Mouse (Mus musculus) midbrain, embryonic 12.5 days (tissue): ENCODE measurements at regions not wholly inside any gene's neighbourhood (a gene's known extent, or its start where the extent isn't known, plus 50 kb on each side); places are given as distances from the start of the nearest gene placed in this dataset.
A peak's percentile ranks its signal among the peaks of the same experiment; 100 is the strongest.

Source experiments
- ATAC-seq: fragments of 200-750 bp; cut with Nextera tagmentation; 2 replicates; pipeline ENCODE4 v1.8.0; 2017; ENCODE audit warnings: low read depth, moderate TSS enrichment, moderate library complexity; ENCODE audit not compliant: low FRiP score
- H3K27ac ChIP-seq: fragments of 300-500 bp; sonication (generic); replicated peaks from 2 replicates; pipeline ENCODE4 v1.5.1; 2016; ENCODE audit warnings: mild to moderate bottlenecking
- H3K27me3 ChIP-seq: fragments of 300-500 bp; sonication (generic); 2 replicates; pipeline ENCODE4 v1.6.1; 2016; ENCODE audit warnings: mild to moderate bottlenecking
- H3K36me3 ChIP-seq: fragments of 300-500 bp; sonication (generic); 2 replicates; pipeline ENCODE4 v1.6.1; 2016
- H3K4me1 ChIP-seq: fragments of 300-500 bp; sonication (generic); 2 replicates; pipeline ENCODE4 v1.6.1; 2016
- H3K4me2 ChIP-seq: fragments of 300-500 bp; sonication (generic); replicated peaks from 2 replicates; pipeline ENCODE4 v1.6.1; 2016; ENCODE audit warnings: mild to moderate bottlenecking, moderate library complexity
- H3K4me3 ChIP-seq: fragments of 300-500 bp; sonication (generic); 2 replicates; pipeline ENCODE4 v1.5.1; 2016; ENCODE audit warnings: mild to moderate bottlenecking
- H3K9ac ChIP-seq: fragments of 300-500 bp; sonication (generic); replicated peaks from 2 replicates; pipeline ENCODE4 v1.6.1; 2016; ENCODE audit warnings: mild to moderate bottlenecking, moderate library complexity
- H3K9me3 ChIP-seq: fragments of 300-500 bp; sonication (generic); 2 replicates; pipeline ENCODE4 v1.6.1; 2016; ENCODE audit warnings: mild to moderate bottlenecking
- WGBS: fragments of 180-500 bp; shearing (Covaris S2); methylation state at CpG from one replicate; pipeline ENCODE4 v1.1.7; 2016; 5-methylcytosine and 5-hydroxymethylcytosine counted together

DNA sequence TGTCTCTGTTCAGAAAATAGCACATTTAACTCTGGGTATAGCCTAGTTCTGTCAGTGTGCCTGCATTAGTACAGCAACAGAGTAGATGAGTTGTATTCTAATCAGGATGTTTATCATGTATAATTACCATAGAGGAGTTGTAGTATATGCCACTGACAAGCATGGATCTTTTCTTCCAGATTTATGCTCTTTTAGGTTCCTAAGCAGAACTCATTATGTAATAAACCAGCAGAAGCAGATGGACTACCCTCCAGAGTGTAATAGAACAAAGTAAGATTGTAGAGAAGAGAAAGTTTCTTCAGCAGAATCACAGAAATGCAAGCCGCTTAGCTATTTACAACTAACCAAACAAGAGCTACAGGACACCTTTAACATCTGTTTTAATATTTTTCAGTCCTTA is 517.2 kb upstream of the Epha5 start:
- WGBS = 100% methylated on average over 1 of the region's 1 CpGs

DNA sequence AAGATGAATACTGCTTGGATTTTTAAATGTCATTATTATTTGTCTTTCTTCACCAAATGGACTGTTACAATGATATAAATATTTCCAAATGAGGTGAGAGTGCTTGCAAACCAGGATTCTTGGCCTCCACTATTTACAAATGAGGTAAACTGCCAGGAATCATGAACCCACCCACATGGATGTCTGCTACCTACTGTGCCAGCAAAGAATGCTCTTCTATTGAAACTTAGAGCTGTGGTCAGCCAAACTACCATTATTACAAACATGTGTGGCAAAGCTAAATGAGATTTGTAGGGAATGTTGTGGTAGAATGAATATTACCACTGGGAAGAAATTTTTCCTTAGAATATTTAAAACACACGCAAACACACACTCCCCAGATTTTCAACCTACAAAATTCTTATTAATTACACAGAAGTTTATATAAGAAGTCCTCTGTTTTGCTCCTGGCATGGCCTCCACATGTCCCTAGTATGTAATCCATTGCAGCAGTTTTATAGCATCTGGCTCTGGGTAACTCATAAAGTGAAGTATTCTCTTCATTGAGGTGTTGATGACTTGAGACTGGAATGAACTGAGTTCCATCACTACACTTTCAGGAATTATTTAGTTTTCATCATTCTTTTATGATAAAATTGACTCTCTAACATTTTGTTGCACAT is 500.6 kb upstream of the Epha5 start:
- Histone ChIP-seq H3K27me3 (no peaks in the 10 kb centered on the region), H3K4me1 (no peaks in the 10 kb centered on the region), H3K36me3 (no peaks in the 10 kb centered on the region), H3K4me3 (no peak overlapping the region), H3K4me2 (no peak overlapping the region), H3K9ac (no peak overlapping the region), H3K27ac (no peak overlapping the region), H3K9me3 (no peaks in the 10 kb centered on the region)
- ATAC-seq = no peak
- 93% methylated on average over 1 of the region's 1 CpGs for WGBS

More for the DNA sequence above, 517.2 kb upstream of the Epha5 start:
- Histone ChIP-seq H3K27me3 (no peaks in the 10 kb centered on the region), H3K4me1 (no peaks in the 10 kb centered on the region), H3K4me3 (no peak overlapping the region), H3K27ac (no peak overlapping the region), H3K36me3 (no peaks in the 10 kb centered on the region), H3K9ac (no peak overlapping the region), H3K9me3 (no peaks in the 10 kb centered on the region), H3K4me2 (no peak overlapping the region)
- no peak for ATAC-seq

DNA sequence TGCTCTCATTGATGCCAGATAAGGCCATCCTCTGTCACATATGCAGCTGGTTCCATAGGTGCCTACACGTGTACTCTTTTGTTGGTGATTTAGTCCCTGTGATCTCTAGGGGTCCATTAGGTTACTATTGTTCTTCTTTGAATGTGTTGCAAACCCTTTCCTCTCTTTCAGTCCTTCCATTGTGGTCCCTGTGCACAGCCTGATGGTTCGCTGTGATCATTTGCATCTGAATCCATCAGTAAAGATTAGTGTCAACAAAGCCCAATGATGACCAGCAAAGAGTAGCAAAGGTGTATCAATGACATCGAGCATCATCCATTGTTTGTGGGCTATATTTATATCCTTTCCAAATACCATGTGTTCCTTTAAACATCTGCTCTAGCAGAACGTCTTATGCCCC is 484.5 kb upstream of the Epha5 start:
- Histone ChIP-seq H3K36me3 (no peaks in the 10 kb centered on the region), H3K9ac (no peak overlapping the region), H3K4me1 (no peaks in the 10 kb centered on the region), H3K4me3 (no peak overlapping the region), H3K27me3 (no peaks in the 10 kb centered on the region), H3K27ac (no peak overlapping the region), H3K4me2 (no peak overlapping the region), H3K9me3 (no peaks in the 10 kb centered on the region)
- no peak for ATAC-seq
- WGBS = 30% methylated on average over 4 of the region's 4 CpGs

DNA sequence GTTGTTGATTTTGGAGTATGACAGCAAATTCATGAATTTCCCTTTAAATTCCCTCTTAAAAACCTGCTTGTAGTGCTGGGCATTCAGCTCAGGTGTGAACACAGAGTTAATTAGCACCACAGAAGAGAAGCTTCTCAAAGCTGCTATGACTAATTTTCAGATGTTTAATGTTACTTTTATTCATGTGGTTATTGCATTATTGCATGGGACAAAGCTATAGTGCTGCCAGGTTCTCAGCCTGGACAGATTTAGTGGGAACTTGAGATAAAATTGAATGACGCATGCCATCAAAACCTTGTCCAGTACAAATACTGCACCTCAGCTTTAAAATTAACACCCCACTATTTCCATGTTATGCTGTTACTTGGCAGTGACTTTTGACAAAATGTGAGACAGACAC is 480.4 kb upstream of the Epha5 start:
- Histone ChIP-seq H3K36me3 (no peaks in the 10 kb centered on the region), H3K4me1 (no peaks in the 10 kb centered on the region), H3K4me2 (no peak overlapping the region), H3K27me3 (no peaks in the 10 kb centered on the region), H3K4me3 (no peak overlapping the region), H3K9me3 (no peaks in the 10 kb centered on the region), H3K27ac (no peak overlapping the region), H3K9ac (no peak overlapping the region)
- 93% methylated on average over 1 of the region's 1 CpGs for WGBS
- ATAC-seq = no peak

DNA sequence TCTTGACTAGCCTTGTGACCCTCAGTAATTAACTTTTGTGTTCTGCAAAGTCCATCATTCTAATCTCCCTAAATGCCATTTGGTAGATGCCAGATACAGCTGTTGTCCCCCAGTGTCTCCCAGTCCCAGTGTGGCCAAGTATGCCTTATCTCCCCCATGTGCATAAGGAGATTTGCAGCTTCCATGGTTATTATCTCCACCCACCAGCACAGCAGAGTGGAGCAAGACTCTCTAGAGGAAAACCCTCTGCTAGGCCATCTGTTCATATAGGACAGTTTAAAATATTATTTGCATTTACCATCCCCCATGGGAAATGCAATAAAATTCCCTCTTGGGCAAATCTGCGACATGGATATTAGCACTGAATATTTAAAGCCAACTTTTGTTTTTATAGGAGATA is 436.4 kb upstream of the Epha5 start:
- H3K27ac ChIP-seq = no peak overlapping the region
- no peak overlapping the region for H3K9ac ChIP-seq
- 39% methylated on average over 1 of the region's 1 CpGs for WGBS
- H3K4me3 ChIP-seq = no peak overlapping the region
- H3K27me3 ChIP-seq = no peaks in the 10 kb centered on the region
- H3K36me3 ChIP-seq = no peaks in the 10 kb centered on the region
- no peaks in the 10 kb centered on the region for H3K9me3 ChIP-seq
- no peak overlapping the region for H3K4me2 ChIP-seq
- ATAC-seq = peak; percentile 72
- H3K4me1 ChIP-seq = peaks cover 7% of the 10 kb centered on the region

DNA sequence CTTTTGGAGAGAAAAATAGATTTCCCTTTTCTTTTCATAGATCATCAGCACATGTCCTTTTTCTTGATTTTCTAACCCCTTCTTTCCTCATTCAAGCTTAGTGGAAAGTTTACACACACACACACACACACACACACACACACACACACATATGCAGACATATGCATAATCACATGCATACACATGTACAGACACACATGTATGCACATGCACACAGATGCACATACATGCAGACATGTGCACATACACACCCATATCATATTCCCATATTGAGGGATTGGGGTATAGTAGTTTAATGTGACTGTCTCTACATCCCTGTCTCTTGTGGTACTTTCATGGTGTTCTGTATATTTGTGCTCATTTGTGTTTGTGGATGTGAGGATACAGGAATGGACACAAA is 432.0 kb upstream of the Epha5 start:
- peak; percentile 23; the same call in 1 of the 2 replicates for ATAC-seq
- peaks cover 12% of the 10 kb centered on the region for H3K4me1 ChIP-seq
- H3K36me3 ChIP-seq = no peaks in the 10 kb centered on the region
- H3K4me3 ChIP-seq = no peak overlapping the region
- H3K9ac ChIP-seq = no peak overlapping the region
- 0 out of 2 replicates have a peak overlapping the region, but pooled peaks have one; percentile 7 for H3K4me2 ChIP-seq
- H3K27ac ChIP-seq = peak overlapping the region; percentile 49
- no peaks in the 10 kb centered on the region for H3K9me3 ChIP-seq
- H3K27me3 ChIP-seq = no peaks in the 10 kb centered on the region

DNA sequence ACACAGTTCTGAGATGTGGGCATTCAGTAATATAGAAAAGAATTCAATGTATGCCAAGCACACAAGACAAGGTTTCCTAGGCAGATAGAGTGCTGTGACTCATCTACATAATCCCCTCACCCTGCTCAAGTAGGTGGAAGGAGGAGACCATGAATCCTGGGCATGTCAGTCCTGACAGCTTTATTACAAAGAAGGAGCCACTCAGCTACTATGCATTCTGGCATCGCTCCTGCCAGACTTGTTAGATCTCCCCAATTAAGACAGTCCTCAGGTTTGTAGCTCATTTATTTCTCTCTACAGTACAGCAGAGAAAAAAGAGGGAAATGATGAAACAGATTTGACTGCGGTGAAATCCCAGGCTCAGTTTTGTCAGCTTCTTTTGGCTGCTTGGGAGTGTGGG is 431.6 kb upstream of the Epha5 start:
- peaks cover 12% of the 10 kb centered on the region for H3K4me1 ChIP-seq
- ATAC-seq = peak; percentile 97
- WGBS = 9% methylated on average over 2 of the region's 2 CpGs
- H3K9ac ChIP-seq = no peak overlapping the region
- peak overlapping the region; percentile 49 for H3K27ac ChIP-seq
- H3K27me3 ChIP-seq = no peaks in the 10 kb centered on the region
- no peak overlapping the region for H3K4me3 ChIP-seq
- H3K9me3 ChIP-seq = no peaks in the 10 kb centered on the region
- 0 out of 2 replicates have a peak overlapping the region, but pooled peaks have one; percentile 7 for H3K4me2 ChIP-seq
- no peaks in the 10 kb centered on the region for H3K36me3 ChIP-seq

DNA sequence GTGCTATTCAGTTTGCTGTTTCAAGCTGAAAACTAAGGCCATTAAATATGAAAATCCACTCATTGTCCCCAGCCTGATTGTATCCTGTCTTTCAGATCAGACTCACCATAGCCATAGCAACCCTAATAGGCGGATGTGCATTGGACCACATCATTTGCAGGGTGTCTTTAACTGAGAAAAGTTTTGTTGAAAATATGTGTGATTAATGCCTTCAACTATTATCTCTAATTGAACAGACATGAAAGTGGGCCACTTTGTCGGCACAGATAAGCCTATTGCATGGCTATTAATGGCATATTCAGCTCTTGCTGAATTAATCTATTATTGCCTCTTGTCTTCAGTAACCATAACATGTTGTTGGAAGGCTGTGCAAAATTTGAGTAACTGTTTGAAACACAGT is 394.3 kb upstream of the Epha5 start:
- Histone ChIP-seq H3K27ac (no peak overlapping the region), H3K4me3 (no peak overlapping the region), H3K27me3 (peaks cover 15% of the 10 kb centered on the region), H3K4me2 (no peak overlapping the region), H3K9me3 (no peaks in the 10 kb centered on the region), H3K36me3 (no peaks in the 10 kb centered on the region), H3K9ac (no peak overlapping the region), H3K4me1 (peaks cover 6% of the 10 kb centered on the region; the same call in 1 of the 2 replicates)
- WGBS = 14% methylated on average over 2 of the region's 2 CpGs
- peak; percentile 96 for ATAC-seq

DNA sequence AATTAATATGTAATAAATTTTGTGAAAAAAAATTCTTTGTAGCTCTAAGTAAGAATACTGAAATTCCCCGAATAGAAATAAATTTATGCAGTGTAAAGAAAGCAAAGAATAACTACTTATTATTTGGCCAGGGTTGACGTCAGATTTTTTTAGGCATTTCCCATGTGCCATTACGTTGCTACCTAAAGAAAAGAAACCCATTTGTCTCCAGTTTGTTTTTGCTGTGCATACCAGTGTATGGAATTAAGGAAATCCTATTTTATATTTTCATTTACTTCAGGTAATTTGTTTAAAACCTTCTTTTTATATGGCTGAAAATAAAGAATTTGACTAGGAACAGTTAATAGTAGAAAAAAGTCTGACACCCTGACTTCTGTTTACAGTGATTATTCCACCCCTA is 393.7 kb upstream of the Epha5 start:
- WGBS = 28% methylated on average over 3 of the region's 3 CpGs
- Histone ChIP-seq H3K9me3 (no peaks in the 10 kb centered on the region), H3K4me1 (peaks cover 6% of the 10 kb centered on the region; the same call in 1 of the 2 replicates), H3K36me3 (no peaks in the 10 kb centered on the region), H3K27me3 (peaks cover 14% of the 10 kb centered on the region), H3K4me2 (no peak overlapping the region), H3K4me3 (no peak overlapping the region), H3K27ac (no peak overlapping the region), H3K9ac (no peak overlapping the region)
- peak; percentile 27; the same call in 1 of the 2 replicates for ATAC-seq

DNA sequence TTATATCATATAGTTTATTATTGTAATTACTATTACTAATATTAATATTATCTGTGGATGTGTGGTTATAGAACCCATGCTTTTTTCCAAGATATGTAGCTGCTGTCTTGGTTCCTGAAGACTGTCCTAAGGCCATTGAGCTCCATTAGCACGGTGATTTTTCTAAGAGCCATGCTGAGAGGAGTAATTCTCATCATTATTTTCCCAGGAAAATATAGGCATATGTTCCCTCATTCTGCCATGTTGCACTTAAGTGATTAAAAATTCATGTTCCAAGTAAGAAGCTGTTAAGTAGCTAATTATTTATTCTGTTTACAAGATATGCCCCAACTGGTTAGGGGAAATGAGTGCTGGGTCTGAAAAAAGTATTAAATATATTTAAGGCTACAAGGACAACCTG is 345.4 kb upstream of the Epha5 start:
- WGBS = 75% methylated on average over 1 of the region's 1 CpGs
- H3K9ac ChIP-seq = no peak overlapping the region
- no peaks in the 10 kb centered on the region for H3K4me1 ChIP-seq
- H3K27ac ChIP-seq = no peak overlapping the region
- no peak for ATAC-seq
- H3K27me3 ChIP-seq = no peaks in the 10 kb centered on the region
- H3K9me3 ChIP-seq = no peaks in the 10 kb centered on the region
- no peaks in the 10 kb centered on the region for H3K36me3 ChIP-seq
- no peak overlapping the region for H3K4me3 ChIP-seq
- H3K4me2 ChIP-seq = no peak overlapping the region

DNA sequence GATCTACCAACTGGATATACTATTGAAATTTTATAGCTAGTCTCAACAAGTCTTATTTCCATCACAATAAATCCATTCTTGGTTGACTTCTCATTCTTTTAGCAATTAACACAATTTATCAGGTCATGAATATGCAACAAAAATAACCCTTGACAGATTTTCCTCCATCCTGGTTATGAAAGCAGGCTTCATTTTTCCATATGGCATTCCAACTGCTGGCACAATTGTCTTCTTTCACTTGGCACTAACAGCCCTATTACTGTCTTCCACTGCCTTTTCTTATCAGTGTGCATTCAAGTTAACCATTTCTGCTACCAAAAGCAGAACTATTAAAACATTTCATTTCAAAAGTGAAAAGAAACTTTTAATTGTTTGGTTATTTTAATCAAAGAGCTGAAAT is 334.9 kb upstream of the Epha5 start:
- H3K9ac ChIP-seq = no peak overlapping the region

DNA sequence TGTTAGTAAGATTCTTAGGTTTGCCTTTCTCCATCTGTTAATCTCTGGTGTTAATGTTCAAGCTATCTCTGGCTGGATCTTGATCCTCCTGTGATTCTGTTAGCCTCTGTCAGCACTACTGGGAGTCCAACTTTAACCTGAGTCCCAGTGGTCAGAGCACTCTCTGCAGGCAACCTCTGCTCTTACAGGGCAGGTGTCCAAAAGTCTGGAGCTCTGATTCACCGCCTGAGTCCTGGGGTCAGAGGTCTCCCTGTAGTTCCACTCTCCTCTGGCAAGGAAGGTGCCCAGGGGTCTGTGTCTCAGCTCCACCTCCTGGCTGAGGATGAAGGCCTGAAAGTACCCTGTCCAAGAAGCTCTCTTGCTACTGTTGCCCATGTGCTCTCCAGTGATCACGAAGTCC is 288.3 kb upstream of the Epha5 start:
- Histone ChIP-seq H3K4me2 (no peak overlapping the region), H3K4me3 (no peak overlapping the region), H3K36me3 (no peaks in the 10 kb centered on the region), H3K27ac (no peak overlapping the region), H3K9ac (no peak overlapping the region), H3K9me3 (no peaks in the 10 kb centered on the region), H3K4me1 (no peaks in the 10 kb centered on the region), H3K27me3 (no peaks in the 10 kb centered on the region)
- no peak for ATAC-seq
- WGBS = 83% methylated on average over 2 of the region's 2 CpGs

More for the DNA sequence above, 334.9 kb upstream of the Epha5 start:
- no peak for ATAC-seq
- Histone ChIP-seq H3K27me3 (no peaks in the 10 kb centered on the region), H3K4me1 (no peaks in the 10 kb centered on the region), H3K4me3 (no peak overlapping the region), H3K27ac (no peak overlapping the region), H3K9me3 (no peaks in the 10 kb centered on the region), H3K36me3 (no peaks in the 10 kb centered on the region), H3K4me2 (no peak overlapping the region)
